19 mouse cellular contexts compared by ENCODE assay signal in genomic region chr16:94652091-94652713, GRCm38 (mm10).
A peak's percentile ranks its signal among the peaks of the same experiment; 100 is the strongest.
DNase-seq lines count a peak whose midpoint lies in the region; ATAC-seq and TF ChIP-seq lines count a peak whose summit lies in the region.
"Had no signal": no experiment of that assay in that cellular context is flagged by ENCODE, and none has a peak within 500 bp of the region (broad histone marks: within the 10 kb centered on the region; RNA-seq: fewer than 3 reads in every experiment).

No protein-coding gene starts in this region.

- TF ChIP-seq CTCF in layer of hippocampus, adult 2 months (conservative IDR thresholded peaks at IDR 0.05) = no peak

- DNase-seq in frontal cortex, adult 2 months (ENCODE audit: extremely low spot score in 1 of 2, low spot score in 1 of 2) = peak; percentile 34 to 63
- DNase-seq in frontal cortex, postnatal 10 days (ENCODE audit: low spot score in 2 of 2) = no peak
- no peak for DNase-seq in layer of hippocampus, adult 2 months (ENCODE audit: low spot score in 2 of 2)
- no peak for DNase-seq in layer of hippocampus, adult 18-20 months (ENCODE audit: low spot score in 2 of 2)
- DNase-seq in 416B (ENCODE audit: low read depth) = peak; percentile 41
- DNase-seq in adrenal gland, postnatal 25 days = no peak
- no peak for DNase-seq in retina, embryonic 14.5 days (ENCODE audit: low spot score)
- DNase-seq: adrenal gland, adult 8-10 months; cerebellum, adult 9-10 months; embryo, embryonic 11 days; gastrocnemius, postnatal 36 days; kidney, adult 2 months; kidney, postnatal 4 days had no signal

- 0 out of 2 replicates have a peak, but pooled peaks have one; percentile 8 for ATAC-seq in megakaryocyte, adult 5-6 weeks (ENCODE audit: poor library complexity, severe bottlenecking)
- ATAC-seq: forebrain, embryonic 14.5 days had no signal

- no peak overlapping the region for H3K4me3 ChIP-seq in layer of hippocampus, adult 2 months
- H3K4me3 ChIP-seq: heart, embryonic 15.5 days; limb, embryonic 12.5 days; midbrain, embryonic 10.5 days; myocyte had no signal

- peak overlapping the region; percentile 28; the same call in 1 of the 2 replicates for H3K27ac ChIP-seq in layer of hippocampus, adult 2 months
- H3K27ac ChIP-seq: heart, embryonic 15.5 days; limb, embryonic 12.5 days; midbrain, embryonic 10.5 days had no signal

Comparison
In these comparisons a context has a peak if more than half of its experiments do, and no peak if none do; other contexts are left out.
1. DNase-seq: peak in frontal cortex, adult 2 months (2 of 2) and 416B (single experiment); none in frontal cortex, postnatal 10 days (0 of 2), layer of hippocampus, adult 2 months (0 of 2), layer of hippocampus, adult 18-20 months (0 of 2), adrenal gland, postnatal 25 days (single experiment) and retina, embryonic 14.5 days (single experiment).